Mouse (Mus musculus) kidney, adult 18-20 months (tissue): ENCODE results near the gene Slc17a8.
"Not testable (repeated sequence)": the region's sequence is repeated elsewhere in the genome, so short reads cannot be mapped to it uniquely, and the experiment has no call there.

Source experiments
- DNase-seq: peaks from one replicate; pipeline ENCODE4 v3.0.0; 2021

Slc17a8 gene

DNA sequence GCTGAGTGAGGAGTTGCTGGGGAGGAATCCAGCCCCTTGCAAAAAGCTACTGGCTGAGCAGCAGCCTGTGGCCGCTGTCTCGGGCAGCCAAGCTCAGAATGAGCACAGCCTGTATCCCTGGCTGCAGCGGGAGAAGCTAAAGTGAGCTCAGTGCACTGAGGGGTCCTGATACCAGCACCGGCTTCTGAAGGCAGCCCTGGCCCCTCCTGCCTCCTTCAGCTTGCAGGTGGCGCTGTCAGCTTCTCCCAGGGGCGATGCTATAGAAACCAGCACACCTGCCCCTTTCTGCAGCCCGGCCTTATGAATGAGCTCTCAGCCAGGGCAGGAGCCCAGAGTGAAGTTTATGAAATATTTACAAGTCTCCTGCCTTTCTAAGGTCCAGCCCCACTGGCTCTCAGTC is at the start of gene Slc17a8:
Slc17a8 (minus strand) TSS at position 125 of the 400 bp plus-strand sequence.
- no peak for DNase-seq

DNA sequence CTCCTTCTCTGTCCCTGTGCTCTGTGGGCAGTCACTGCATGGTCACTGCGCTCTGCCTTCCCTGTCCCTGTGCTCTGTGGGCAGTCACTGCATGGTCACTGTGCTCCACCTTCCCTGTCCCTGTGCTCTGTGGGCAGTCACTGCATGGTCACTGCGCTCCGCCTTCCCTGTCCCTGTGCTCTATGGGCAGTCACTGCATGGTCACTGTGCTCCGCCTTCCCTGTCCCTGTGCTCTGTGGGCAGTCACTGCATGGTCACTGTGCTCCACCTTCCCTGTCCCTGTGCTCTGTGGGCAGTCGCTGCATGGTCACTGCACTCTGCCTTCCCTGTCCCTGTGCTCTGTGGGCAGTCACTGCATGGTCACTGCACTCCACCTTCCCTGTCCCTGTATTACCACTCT is 49.3 kb upstream of the Slc17a8 start:
- not testable (repeated sequence) for DNase-seq

DNA sequence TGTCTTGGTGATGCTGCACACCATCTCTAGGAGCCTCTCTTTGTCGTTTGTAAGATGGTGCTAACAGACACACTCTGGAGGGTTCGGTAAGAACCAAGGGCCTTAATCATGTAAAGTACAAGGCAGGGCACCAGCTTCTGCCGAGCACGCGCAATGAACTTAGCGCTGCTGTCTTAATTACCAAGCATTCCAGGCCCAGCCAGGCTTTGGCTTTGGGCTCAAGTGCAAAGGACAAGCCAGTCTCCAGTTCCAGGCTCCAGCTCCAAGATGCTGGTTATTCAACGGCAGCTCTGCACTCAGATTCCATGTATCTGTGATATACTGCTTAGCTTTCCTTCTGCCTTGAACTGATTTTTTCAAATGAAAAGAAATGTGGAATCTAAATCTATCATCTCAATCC is 46.5 kb upstream of the Slc17a8 start:
- DNase-seq, result peak; percentile 32

DNA sequence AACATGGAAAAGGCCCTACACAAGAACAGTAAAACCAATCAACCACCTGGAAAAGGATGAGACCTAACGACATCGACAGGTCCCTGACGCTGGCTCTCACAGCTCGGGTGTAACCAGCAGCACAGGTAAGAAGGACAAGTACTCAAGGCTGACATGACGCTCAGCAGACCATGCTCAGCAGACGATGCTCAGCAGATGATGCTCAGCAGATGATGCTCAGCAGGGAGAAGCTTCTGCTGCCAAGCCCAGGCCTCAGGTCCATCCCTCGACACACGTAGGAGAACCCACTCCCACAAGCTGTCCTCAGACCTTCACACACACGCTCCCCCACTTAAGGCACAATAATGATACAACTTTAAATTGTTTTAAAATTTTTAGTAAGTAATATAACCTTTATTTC is 44.6 kb upstream of the Slc17a8 start:
- DNase-seq, result no peak

DNA sequence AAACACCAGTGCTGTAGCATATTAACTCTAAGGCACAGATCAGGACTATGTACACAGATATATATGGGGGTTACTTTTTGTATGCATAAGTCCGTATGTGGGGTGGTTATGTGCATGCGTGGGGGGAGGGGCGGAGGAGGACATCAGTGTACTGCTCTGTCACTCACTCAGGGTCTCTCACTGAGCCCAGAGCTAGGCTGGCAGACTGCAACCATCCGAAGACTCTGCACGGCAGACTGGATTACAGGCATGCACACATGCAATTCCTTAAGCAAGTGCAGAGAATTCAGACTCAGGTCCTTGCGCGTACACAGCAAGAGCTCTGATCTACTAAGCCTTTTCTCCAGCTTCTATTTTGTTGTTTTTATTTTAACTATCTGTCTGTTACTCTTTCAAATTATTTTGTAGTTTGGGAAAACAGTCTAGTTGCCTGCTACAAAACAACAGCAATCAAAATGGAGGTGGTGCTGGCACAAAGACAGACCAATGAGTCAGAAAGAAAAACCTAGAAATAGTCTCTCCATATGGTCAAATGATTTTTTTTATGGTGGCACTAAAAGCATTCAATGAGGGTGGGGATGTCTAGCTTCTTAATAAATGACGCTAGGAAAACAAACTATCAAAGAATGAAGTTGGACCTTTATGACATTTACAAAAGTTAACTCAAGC is 44.1 kb upstream of the Slc17a8 start:
- DNase-seq, result no peak

DNA sequence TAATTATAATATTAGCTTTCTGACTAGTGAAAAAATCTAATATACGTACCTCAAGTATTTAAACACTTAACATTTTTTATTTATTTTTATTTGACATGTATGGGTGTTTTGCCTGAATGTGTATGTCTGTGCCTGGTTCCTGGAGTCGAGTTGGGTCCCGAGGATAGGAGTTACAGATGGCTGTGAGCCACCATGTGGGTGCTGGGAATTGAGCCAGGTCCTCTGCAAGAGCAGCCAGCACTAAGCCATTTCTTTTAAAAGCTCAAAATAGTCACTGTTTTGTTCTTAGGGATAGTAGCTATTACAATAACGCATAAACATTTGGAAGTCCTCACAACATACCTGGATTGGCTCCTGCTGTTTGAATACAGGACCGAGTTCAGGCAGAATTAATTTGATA is 35.3 kb upstream of the Slc17a8 start:
- no peak for DNase-seq

DNA sequence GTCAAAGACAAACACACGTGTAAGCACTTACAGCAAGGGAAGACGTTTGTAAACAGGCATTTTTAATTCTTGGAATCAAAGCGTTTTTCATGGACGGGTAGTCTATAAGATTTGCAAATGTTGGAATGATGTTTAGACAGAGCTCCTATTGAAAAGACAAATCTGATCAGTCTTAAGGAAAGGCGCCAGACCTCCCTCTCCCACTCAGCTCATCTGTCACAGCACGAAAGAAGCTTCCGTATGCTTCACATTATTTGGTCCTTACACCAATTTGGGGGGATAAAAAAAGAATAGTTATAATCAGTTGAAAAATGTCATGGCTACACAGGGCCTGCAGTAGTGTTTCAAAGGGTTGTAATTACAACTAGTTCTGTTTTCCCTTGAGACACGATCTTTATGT is 31.9 kb upstream of the Slc17a8 start:
- DNase-seq, result no peak

DNA sequence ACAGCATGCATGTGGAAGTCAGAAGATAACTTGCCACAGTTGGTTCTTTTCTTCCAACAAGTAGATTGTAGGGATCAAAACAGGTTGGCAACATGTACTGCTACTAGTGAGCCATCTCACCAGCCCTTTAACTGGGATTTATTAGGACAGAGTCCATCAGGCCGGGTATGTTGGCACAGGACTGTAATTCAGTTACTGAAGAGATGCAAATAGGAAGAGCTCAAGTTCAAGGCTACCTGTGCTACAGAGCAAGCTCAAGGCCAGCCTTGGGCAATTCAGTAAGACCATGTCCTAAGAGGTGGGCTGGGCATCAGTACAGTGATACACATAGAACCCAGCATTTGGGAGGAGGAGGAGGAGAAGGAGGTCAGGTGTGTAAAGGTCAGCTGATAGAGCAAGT is 30.6 kb upstream of the Slc17a8 start:
- DNase-seq, result no peak

DNA sequence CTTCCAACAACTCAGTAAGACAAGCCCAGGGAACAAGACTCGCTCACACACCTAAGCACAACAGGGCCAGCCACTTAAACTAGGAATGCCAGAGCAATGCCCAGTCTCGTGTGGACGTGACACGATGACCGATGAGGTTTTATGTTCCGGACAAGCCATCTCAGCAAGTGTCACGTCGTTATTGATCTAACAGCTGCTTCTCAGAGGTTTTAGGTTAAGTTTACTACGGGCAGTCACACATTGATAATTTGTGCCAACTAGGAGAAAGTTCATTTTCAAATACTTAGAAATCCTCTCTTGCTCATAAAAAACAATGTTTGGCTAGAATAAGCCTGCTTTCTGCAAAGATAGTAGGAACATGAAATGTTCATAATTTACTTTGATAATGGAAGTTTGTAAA is 25.9 kb upstream of the Slc17a8 start:
- DNase-seq, result no peak

DNA sequence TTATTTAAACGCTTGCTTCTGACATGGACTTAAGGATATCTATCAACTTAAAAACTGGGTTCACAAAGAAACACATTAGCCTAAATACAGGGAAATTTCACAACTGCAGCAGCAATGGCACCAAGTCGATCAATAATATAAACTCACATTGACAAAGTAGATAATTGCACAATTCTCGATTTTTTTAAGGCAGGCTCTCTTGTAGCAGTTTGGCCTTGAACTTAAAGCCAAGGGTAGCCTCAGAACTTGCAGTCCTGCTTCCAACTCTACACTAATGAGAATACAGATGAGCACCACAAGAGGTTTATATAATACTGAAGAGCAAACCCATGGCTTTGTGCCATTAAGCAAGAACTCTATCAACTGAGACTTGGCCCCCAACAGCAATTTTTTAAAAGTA is 15.9 kb upstream of the Slc17a8 start:
- DNase-seq, result no peak

DNA sequence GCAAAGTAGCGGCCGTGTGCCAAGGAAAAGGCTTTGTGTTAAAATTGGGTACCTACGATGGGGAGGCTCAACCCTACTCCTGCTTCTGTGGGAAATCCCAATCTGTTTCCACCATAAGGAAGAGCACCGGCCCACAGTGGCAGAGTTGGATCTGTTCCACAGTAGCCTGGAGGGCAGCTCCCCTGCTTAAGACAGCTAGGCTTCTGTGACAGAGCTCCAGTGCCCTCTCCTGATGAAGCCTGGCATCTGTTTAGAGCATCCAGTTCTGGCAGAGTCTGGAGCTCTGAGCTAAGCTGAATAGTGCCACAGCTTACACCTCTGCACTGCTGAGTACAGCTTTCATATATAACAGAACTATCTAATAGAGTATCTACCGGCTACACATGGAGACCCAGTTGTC is 14.0 kb upstream of the Slc17a8 start:
- DNase-seq, result peak; percentile 62

DNA sequence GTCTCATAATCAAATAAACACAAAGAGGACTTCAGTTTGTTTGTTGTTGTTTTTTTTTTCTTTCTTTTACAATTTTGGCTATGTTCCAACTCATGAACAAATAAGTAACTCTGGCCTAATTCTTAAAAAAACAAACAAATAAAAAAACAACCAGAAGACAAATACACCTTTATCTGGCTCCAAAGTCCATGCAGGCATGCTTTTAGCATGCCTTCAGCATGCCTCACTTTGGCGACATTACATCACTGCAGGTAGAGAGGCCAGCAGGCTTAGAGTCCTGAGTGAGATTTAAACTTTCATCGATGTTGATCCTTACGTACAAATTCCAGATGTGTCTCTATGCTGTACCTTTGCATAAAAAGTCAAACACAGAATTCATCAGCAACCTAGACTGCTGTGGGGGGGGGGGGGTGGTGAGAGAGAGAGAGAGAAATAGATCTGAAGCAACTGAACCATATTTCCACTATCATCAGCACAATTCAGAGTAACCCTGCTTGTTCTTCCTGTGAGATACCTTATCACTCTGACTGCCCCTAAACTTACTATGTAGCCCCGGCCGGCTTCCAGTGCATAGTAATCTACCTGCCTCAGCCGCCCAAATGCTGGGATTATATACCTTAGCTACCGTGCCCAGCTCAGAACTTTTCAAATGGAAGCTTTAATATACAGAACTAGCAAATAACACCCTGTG is 12.8 kb upstream of the Slc17a8 start:
- peak; percentile 61 for DNase-seq

DNA sequence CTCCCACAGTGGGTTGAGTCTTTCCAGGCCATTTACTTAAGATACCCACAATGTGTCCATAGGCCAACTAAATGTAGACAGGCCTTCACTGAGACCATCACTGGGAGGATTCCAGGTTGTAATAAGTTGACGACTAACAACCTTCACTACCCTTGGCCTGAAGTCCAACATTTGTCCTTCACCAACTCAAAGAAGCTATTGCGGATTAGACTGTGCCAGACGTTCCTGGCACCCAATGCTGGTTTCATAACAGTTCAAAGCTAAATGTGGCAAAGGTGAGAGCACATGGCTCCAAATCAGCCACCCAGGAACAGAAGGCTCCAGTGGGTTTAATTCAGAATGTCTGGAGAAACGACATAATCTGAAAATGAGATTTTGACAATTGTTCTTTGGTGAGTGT is 12.1 kb upstream of the Slc17a8 start:
- DNase-seq, result peak; percentile 76

DNA sequence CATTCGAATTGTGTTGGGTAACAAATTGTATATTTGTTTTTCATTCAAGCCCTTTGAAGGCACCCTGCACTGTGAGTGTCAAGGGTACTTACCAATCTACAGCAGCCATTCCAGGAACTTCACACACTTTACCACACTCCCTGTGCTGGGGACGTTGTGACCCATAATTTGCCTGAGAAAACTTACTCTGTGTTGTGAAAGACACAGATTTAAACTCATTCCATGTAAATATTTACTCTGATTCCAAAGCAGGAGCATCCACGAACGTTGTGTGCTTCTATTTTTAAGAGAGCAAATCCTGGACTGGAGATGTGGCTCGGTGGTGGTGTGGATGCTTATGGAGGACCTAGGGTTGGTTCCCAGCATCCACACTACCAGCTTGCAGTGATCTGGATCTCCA is 10.8 kb upstream of the Slc17a8 start:
- no peak for DNase-seq

DNA sequence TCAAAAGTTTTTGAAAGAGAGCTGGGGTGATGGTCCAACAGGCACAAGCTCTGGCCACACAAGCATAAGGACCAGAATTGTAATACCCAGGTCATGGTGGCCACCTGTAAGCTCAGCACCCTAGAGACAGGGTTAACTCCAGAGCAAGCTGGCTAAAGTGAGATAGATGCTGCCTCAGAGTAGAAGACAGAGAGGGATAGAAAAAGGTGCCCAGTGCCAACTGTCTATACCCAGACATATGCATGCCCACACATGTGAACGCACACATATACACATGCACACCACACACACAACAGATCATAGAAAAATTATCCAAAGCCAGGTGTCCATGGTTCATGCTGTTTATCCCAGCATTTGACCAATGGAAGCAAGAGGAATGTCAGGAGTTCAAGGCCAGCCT is 9.5 kb upstream of the Slc17a8 start:
- DNase-seq, result no peak

DNA sequence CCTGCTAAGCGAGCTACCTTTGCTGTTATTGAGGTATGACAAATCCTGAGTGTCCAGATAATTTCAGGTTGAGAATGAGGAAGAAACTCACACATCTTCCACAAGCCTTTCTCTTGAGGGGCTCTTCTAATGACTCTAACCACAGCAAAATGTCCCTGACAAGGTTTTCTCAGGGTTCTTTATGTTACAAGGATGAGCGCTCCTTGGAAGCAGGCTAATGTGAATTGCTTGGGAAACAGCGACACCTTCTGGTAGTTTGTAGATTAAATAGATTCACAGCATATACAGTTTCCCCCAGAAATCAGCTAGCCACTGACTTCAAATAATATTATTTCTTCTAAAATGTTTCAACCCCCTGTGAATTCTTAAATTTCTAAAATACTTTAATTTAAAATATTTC is 9.0 kb upstream of the Slc17a8 start:
- no peak for DNase-seq

DNA sequence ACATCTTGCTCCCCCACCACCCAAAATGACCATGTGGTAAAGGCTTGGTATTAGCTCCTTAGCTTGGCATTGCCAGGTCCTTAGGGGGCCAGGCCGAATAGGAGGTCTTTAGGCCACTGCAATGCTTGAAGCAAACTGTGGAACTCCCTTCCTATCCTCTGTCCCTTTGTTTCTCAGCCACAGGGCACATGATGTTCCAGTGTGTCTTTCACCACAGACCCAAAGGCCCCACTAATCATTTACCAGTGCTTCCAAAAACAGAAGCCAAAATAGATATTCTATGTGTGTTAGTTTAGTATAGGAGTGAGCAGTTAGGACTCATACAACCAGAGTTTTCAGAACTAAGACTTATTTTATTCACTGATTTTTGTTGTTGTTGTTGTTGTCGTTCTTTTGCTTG is 5.7 kb upstream of the Slc17a8 start:
- DNase-seq, result no peak

DNA sequence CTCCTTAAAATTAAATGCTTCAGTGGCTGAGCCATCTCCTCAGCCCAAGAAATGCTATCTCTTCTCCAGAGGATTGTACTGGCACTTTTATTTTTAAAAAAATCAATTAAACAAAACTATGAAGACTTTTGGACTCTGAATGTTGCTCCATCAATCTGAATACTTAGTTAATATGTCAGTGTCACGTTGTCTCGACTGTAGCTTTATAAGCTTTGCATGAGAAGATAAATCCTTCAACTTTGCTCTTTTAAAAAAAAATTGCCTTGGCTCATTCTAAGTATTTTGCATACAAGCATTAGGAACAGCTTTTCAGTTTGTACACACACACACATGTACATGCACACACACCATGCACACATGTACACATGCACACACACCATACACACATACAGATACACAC is 3.1 kb upstream of the Slc17a8 start:
- DNase-seq, result no peak

DNA sequence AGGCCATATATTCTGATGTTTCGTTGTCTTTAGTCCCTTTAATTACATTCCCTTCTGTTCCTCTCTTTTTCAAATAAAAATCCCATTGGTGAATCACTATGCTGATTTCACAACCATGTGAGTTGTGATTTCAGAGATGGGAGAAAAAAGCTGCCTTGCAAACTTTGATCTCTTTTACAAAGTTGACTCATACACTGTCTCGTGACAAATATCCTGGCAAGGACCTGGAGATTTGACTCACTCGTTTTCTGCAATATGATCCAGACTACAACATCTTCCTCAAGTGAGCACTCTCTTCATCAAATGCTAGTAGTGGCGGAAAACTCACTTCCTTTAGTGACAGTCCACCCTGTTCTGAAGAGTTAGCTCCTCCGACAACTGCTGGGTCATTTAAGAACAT is 21.7 kb downstream of the Slc17a8 start:
- DNase-seq, result no peak

DNA sequence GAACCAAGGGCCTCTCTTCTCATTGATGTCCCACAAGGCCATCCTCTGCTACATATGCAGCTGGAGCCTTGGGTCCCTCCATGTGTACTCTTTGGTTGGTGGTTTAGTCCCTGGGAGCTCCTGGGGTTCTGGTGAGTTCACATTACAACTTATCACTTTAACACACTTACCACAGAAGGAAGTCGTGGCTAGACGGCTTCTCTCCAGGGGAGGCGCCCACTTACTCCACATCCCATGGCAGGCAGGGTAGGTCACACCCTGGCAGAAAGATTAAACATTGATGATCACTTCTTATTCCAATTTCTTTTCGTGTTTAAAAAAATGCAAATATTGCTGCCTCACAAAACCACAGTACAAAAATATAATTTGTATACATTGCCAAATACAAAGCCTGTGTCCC is 23.8 kb downstream of the Slc17a8 start:
- DNase-seq, result no peak

DNA sequence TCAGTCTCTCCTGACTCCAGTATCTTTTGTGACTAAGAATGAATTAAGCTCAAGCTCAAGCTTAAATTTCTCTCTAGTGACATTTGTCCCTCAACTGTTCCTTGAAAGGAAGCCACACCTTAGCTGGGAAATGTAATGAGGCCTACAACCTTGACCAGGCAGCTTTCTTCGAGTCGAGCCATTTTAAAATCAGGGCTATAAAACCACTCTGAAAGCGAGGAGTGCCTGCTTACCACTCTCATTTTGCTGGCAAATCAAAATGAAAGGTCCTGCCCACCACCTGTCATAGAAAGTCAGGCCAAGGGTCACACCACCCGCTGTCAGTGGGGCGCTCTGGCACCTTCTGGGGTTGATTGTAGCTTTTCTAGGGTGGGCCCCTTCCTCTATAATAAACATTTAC is 25.1 kb downstream of the Slc17a8 start:
- DNase-seq, result no peak

DNA sequence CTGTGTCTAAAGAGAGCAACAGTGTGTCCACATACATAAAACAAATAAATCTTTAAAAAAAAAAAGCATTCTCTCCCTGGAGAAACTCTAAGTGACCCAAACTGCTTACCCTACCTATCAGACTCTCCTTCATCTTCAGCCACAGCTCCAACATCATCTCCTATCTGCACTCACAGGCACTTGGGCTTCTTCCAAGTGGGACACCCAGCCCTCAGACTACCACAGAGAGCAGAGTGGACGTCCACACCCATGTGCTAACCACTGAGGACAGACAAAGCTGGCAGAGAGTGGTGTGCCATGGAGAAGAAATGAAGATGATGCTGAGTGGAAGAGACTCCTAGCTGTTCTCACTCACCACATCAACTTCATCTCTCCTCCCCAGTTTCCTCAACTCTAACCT is 25.5 kb downstream of the Slc17a8 start:
- no peak for DNase-seq

DNA sequence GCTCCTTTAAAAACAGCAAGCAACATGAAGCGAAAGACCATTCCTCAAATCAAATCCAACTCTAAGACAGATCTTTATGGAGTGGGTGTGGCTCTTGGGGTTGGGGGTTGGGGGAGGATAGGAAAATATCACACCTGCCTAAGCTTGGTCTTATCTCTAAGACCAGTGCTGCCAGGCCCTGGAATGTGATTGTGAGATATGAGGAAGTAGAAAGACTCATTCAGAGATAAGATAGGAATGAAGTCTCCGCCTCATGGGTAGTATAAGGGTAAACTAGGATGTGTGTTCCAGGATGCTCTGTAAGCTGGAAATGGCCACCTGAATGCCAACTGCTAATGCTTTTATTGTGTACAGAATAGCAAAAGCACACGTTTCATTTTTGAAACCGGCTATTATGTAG is 26.7 kb downstream of the Slc17a8 start:
- DNase-seq, result no peak

DNA sequence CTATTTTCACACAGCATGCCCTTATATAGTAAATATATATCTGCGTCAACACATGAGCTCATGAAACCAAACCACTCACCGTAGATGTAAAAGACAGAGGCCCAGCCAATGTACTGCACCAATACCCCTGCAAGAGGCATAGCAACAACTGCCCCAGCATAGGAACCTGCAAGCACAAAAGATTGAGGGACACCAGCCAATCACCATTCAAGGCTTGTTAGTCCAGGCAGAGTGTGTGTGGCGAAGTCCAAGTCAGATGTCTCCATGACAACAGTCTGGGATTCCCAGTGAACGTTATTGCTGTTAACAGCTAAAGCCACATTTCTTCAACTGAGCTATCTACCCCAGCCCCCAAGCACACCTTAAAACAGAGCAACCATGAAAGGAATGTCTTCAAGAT is 28.3 kb downstream of the Slc17a8 start:
- no peak for DNase-seq

DNA sequence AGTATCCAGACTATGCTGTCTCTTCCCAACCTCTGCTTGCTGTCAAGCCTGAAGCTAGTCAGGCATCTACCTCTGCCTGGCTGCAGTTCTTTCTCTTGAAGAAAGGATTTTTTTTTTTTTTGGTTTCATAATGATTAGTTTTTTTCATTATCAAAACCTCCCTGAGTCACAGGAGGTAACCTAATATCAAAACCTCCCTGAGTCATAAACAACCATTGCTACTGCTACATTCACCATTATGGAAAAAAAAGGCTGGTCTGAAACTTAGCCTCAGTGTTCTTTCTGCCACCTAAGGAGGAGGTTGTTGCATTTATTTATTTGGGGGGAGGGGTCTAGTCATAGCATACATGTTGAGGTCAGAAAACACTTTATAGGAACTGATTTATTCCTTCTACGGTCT is 31.2 kb downstream of the Slc17a8 start:
- no peak for DNase-seq
